Mouse (Mus musculus) hematopoietic multipotent progenitor cell, adult 10-12 weeks (in vitro differentiated cells): Measurements from ENCODE around the gene Pphln1. TPM values are rescaled to one million over a fixed set of nuclear protein-coding genes. Genes with fewer than 3 reads are reported as not detected.

Experiments used
- polyA plus RNA-seq: library from polyadenylated mRNA; stranded (reverse); fragments of >175 nt; gene quantifications from 2 replicates; pipeline ENCODE4 v1.2.3, GENCODE M21; 2012; ENCODE audit warnings: low replicate concordance

Gene Pphln1
- 5.5 and 7.0 TPM in 2 replicates for polyA plus RNA-seq

GRCm38 (mm10) chr15:93397826-93398698 is at the start of gene Pphln1, which contains the start of gene Zcrb1:
Gene Pphln1, plus strand, starts transcription at chr15:93398350.
Gene Zcrb1, minus strand, starts transcription at chr15:93398334.

Other genes starting within 250 kb of the Pphln1 start
- 3.3 and 4.8 TPM in 2 replicates for gene Gxylt1, start 123.2 kb upstream of the Pphln1 start, polyA plus RNA-seq
- 16.8 and 20.5 TPM in 2 replicates for gene Yaf2, start 61.4 kb upstream of the Pphln1 start, polyA plus RNA-seq
- gene Zcrb1, start within 50 bp of the Pphln1 start, polyA plus RNA-seq = 85.7 and 132 TPM in 2 replicates
- 0.15 and 0.77 TPM in 2 replicates for gene Prickle1, start 197.5 kb downstream of the Pphln1 start, polyA plus RNA-seq